Mouse (Mus musculus): ENCODE data around the gene Psmb11. TPM values are rescaled to one million over a fixed set of nuclear protein-coding genes. Genes with fewer than 3 reads are reported as not detected.

The Psmb11 gene
- polyA plus RNA-seq, 1 experiment from 2014 or later = 0.01 TPM

- H3K27me3 ChIP-seq = no peaks in the 10 kb centered on the region
- no peak for DNase-seq (ENCODE audit: low read depth, low spot score)
- no peak for TF ChIP-seq CTCF (IDR thresholded peaks at IDR 0.05)
- ATAC-seq = no peak
- in situ Hi-C loops (cut with MboI; ENCODE audit: low pct_unique_long_range_greater_than_20kb) = no loop called here
- CTCF ChIA-PET = interaction anchor here (0.6 to 1.3 kb wide), 4 partner anchors 23 to 88 kb away, joined by 3 read pairs; partner anchors contain the start of gene Haus4
- POLR2A ChIA-PET = interaction anchor here (1.1 kb wide), 1 partner anchor 12 kb away, joined by 4 read pairs; no protein-coding TSS in a partner anchor
These were observed 4.9 kb upstream of the Psmb11 start for GRCm38 (mm10) chr14:54616226-54616825.

- ATAC-seq (no peak), DNase-seq (ENCODE audit: low read depth, low spot score) (no peak)
- CTCF ChIA-PET = interaction anchor here (0.8 to 4.6 kb wide), 5 partner anchors 9 to 89 kb away, joined by 3 to 18 read pairs (median 3); partner anchors contain the start of gene Haus4
- no peaks in the 10 kb centered on the region for H3K27me3 ChIP-seq
- in situ Hi-C loops (cut with MboI; ENCODE audit: low pct_unique_long_range_greater_than_20kb) = no loop called here
- POLR2A ChIA-PET = interaction anchor here (1.1 to 1.8 kb wide), 2 partner anchors 13 to 41 kb away, joined by 4 read pairs; no protein-coding TSS in a partner anchor
- TF ChIP-seq CTCF (IDR thresholded peaks at IDR 0.05) = no peak
These were observed 3.9 kb upstream of the Psmb11 start for GRCm38 (mm10) chr14:54617152-54617896.

- in situ Hi-C loops (cut with MboI; ENCODE audit: low pct_unique_long_range_greater_than_20kb) = no loop called here
- ChIA-PET POLR2A (interaction anchor here (1.0 to 1.8 kb wide), 3 partner anchors 14 to 47 kb away, joined by 3 to 4 read pairs (median 4); no protein-coding TSS in a partner anchor), CTCF (interaction anchor here (1.0 to 4.6 kb wide), 4 partner anchors 8 to 89 kb away, joined by 3 to 18 read pairs (median 4); no protein-coding TSS in a partner anchor)
- no peak for TF ChIP-seq CTCF (IDR thresholded peaks at IDR 0.05)
- ATAC-seq (peak; percentile 76), DNase-seq (ENCODE audit: low read depth, low spot score) (no peak)
- no peaks in the 10 kb centered on the region for H3K27me3 ChIP-seq
These were observed 3.3 kb upstream of the Psmb11 start, which contains the start of gene Psmb5 for GRCm38 (mm10) chr14:54617897-54618365. TSS of gene Psmb5 (minus strand) at chr14:54618022.

- ChIA-PET POLR2A (interaction anchor here (1.1 kb wide), 1 partner anchor 45 kb away, joined by 3 read pairs; no protein-coding TSS in a partner anchor), CTCF (no interaction called here)
- DNase-seq (ENCODE audit: low read depth, low spot score) (no peak), ATAC-seq (no peak)
- no peak for TF ChIP-seq CTCF (IDR thresholded peaks at IDR 0.05)
- in situ Hi-C loops (cut with MboI; ENCODE audit: low pct_unique_long_range_greater_than_20kb) = no loop called here
- no peaks in the 10 kb centered on the region for H3K27me3 ChIP-seq
These were observed 2.1 kb downstream of the Psmb11 start for GRCm38 (mm10) chr14:54623334-54623733.

- ATAC-seq (no peak), DNase-seq (ENCODE audit: low read depth, low spot score) (no peak)
- in situ Hi-C loops (cut with MboI; ENCODE audit: low pct_unique_long_range_greater_than_20kb) = no loop called here
- no peak for TF ChIP-seq CTCF (IDR thresholded peaks at IDR 0.05)
- no peaks in the 10 kb centered on the region for H3K27me3 ChIP-seq
- ChIA-PET CTCF (interaction anchor here (2.5 kb wide), 1 partner anchor 12 kb away, joined by 16 read pairs; no protein-coding TSS in a partner anchor), POLR2A (no interaction called here)
These were observed 3.7 kb downstream of the Psmb11 start for GRCm38 (mm10) chr14:54624976-54625375.

- no peak for ATAC-seq
- H3K27me3 ChIP-seq = no peaks in the 10 kb centered on the region
- ChIA-PET POLR2A (no interaction called here), CTCF (no interaction called here)
- in situ Hi-C loops (cut with MboI; ENCODE audit: low pct_unique_long_range_greater_than_20kb) = no loop called here
- no peak for TF ChIP-seq CTCF (IDR thresholded peaks at IDR 0.05)
- no peak for DNase-seq (ENCODE audit: low read depth, low spot score)
These were observed 6.9 kb downstream of the Psmb11 start for GRCm38 (mm10) chr14:54628103-54628502.

GRCm38 (mm10) chr14:54629797-54630196 lies 8.6 kb downstream of the Psmb11 start:
- ChIA-PET CTCF (interaction anchor here (1.5 kb wide), 1 partner anchor 11 kb away, joined by 3 read pairs; no protein-coding TSS in a partner anchor), POLR2A (no interaction called here)
- DNase-seq (ENCODE audit: low read depth, low spot score) (no peak), ATAC-seq (no peak)
- no peak for TF ChIP-seq CTCF (IDR thresholded peaks at IDR 0.05)
- in situ Hi-C loops (cut with MboI; ENCODE audit: low pct_unique_long_range_greater_than_20kb) = no loop called here
- H3K27me3 ChIP-seq = no peaks in the 10 kb centered on the region

GRCm38 (mm10) chr14:54630583-54631239 lies 9.5 kb downstream of the Psmb11 start:
- H3K27me3 ChIP-seq = no peaks in the 10 kb centered on the region
- CTCF ChIA-PET = interaction anchor here (1.2 to 1.5 kb wide), 2 partner anchors 10 to 12 kb away, joined by 3 read pairs; partner anchors contain the start of genes Cdh24 and Gm17606
- in situ Hi-C loops (cut with MboI; ENCODE audit: low pct_unique_long_range_greater_than_20kb) = no loop called here
- TF ChIP-seq CTCF (IDR thresholded peaks at IDR 0.05) = no peak
- no peak for DNase-seq (ENCODE audit: low read depth, low spot score)
- ATAC-seq = no peak
- POLR2A ChIA-PET = no interaction called here

GRCm38 (mm10) chr14:54631240-54631599 lies 10.0 kb downstream of the Psmb11 start:
- TF ChIP-seq CTCF (IDR thresholded peaks at IDR 0.05) = no peak
- in situ Hi-C loops (cut with MboI; ENCODE audit: low pct_unique_long_range_greater_than_20kb) = no loop called here
- CTCF ChIA-PET = interaction anchor here (1.2 kb wide), 1 partner anchor 10 kb away, joined by 3 read pairs; the partner anchor contains the start of genes Cdh24 and Gm17606
- DNase-seq (ENCODE audit: low read depth, low spot score) (no peak), ATAC-seq (no peak)
- H3K27me3 ChIP-seq = no peaks in the 10 kb centered on the region
- POLR2A ChIA-PET = no interaction called here

GRCm38 (mm10) chr14:54632252-54632651 lies 11.0 kb downstream of the Psmb11 start:
- H3K27me3 ChIP-seq = no peaks in the 10 kb centered on the region
- in situ Hi-C loops (cut with MboI; ENCODE audit: low pct_unique_long_range_greater_than_20kb) = no loop called here
- ChIA-PET CTCF (no interaction called here), POLR2A (no interaction called here)
- no peak for TF ChIP-seq CTCF (IDR thresholded peaks at IDR 0.05)
- no peak for DNase-seq (ENCODE audit: low read depth, low spot score)
- ATAC-seq = no peak

Measured in Patski (cell line).